Mouse (Mus musculus) layer of hippocampus, adult 9-11 months (tissue): ENCODE results near the gene 4632433K11Rik.
"Not testable (repeated sequence)": the region's sequence is repeated elsewhere in the genome, so short reads cannot be mapped to it uniquely, and the experiment has no call there.

ENCODE experiments used
- DNase-seq: peaks from one replicate; pipeline ENCODE4 v3.0.0; 2022

4632433K11Rik gene

DNA sequence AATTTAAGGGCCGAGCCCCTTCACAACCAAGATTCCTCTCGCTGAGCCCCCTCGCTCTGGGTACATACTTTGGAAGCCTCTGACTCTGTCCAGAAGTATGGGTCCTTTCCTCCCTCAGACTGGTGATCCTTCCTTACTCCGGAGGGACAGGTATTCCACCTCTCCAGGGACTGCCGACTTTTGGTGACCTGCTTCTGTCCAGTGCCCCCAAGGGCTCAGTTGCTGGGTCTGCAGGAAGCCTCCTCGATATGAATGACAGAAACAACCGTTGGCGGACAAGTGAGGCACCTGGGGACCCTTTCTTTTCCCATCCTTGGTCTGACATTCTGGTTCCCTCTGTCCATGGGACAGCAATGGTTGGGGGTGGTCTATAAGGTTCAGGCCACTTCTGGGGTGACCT lies 23.5 kb downstream of the 4632433K11Rik start:
- no peak for DNase-seq

DNA sequence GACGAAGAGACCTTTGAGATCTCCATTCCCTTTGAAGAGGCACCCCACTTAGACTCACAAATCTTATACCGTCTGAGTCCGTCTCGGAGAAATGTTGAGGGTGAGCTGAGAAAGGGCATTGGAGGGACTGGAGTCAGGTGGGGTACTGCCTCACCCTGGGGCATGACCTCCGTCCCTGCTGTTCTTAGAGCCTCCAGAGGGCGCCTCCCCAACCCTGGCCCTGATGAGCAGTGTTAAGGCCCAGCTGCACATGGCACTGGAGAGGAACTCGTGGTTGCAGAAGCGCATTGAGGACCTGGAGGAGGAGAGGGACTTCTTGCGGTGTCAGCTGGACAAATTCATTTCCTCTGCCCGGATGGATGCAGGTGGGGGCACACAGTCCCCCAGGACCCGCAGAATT lies 23.9 kb downstream of the 4632433K11Rik start:
- DNase-seq: peak; percentile 48

DNA sequence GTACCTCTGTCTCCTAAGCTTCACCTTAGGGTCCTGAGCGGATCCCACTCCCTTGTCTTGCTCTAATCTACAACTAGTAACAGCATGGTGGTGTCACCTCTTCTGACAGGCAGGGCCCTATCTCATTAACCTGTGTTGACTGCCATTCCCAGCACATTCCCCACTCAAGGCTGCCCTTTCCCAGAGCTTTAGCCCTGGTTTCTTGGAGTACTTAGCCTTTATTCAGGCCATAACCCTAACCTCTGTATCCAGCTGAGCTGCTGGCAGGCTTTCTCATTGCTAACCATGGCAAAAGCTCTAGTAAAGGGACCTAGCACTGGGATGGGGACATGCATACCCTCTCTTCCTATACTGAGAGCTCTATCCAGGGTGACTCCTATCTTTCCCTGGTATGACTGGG lies 24.7 kb downstream of the 4632433K11Rik start:
- no peak for DNase-seq

DNA sequence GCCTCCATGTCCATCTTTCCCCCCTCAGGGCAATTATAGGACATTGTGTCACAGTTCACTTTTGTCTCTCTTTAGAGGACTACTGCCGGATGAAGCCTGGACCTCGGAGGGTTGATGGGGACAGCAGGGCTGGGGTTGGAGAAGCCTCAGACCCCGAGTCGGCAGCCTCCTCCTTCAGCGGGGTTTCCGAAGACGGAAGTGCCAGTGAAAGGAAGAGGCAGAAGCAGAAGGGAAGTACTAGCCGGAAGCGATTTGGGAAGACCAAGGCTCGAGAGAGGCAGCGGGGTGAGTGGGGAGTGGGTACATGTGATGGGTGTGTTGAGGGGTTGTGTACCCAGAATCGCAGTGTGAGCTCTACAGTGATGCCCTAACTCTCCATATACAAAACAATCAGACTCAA lies 25.5 kb downstream of the 4632433K11Rik start:
- peak; percentile 10 for DNase-seq

DNA sequence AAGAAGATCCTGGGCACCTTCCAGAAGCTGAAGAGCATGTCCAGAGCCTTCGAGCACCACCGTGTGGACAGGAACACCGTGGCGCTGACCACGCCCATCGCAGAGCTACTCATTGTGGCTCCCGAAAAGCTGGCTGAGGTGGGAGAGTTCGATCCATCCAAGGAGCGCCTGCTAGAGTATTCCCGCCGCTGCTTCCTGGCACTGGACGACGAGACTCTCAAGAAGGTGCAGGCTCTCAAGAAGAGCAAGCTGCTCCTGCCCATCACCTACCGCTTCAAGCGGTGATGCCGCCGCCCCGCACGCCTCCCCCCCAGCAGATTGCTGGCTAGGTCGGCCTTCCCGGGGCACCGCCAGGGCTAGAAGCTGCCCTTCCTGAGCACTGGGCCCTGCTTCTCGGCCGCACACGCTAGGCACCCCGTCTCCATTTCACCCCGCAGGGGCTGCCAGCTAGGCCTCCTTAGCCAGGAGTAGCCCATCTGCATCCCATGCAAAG lies 26.4 kb downstream of the 4632433K11Rik start:
- DNase-seq: peak; percentile 84

DNA sequence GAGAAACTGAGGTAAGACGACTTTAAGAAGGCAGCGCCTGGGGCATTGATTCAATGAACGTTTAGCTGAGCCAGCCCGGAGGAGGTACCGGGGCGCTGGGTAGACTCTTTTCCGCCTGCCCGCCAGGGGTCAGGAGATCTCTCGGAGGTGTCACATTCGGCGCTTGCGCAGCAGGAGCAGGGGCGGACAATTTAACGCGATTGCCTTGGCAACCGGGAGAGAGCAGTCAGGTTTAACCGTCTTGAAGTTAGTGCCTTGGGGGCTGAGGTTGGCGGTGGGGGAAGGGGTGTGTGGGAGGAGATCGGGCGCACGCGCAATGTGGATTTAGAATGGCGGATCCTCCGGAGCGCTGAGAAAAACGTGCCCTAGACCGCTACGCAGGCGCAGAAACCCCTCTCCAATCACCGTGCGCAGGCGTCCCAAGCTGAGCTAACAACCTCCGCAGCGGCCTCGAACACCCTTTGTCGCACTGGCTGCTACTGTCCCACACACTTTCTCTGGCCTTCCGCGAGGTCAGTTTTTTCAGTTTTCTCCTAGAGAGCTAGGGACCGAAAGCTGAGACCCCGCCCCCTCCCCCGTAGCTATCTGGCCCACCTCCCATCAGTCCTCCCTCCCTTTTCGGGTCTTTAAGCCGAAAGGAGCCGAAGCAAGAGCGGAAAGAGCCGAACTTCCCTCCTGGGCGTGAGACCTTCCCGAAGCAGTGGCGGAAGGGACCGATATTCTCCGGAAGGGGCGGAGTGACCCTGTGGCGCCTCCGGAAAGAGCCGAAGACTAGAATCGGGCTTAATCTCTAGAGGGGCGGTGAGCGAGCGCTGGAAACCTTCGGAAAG lies 27.2 kb downstream of the 4632433K11Rik start:
- DNase-seq: peak; percentile 98

DNA sequence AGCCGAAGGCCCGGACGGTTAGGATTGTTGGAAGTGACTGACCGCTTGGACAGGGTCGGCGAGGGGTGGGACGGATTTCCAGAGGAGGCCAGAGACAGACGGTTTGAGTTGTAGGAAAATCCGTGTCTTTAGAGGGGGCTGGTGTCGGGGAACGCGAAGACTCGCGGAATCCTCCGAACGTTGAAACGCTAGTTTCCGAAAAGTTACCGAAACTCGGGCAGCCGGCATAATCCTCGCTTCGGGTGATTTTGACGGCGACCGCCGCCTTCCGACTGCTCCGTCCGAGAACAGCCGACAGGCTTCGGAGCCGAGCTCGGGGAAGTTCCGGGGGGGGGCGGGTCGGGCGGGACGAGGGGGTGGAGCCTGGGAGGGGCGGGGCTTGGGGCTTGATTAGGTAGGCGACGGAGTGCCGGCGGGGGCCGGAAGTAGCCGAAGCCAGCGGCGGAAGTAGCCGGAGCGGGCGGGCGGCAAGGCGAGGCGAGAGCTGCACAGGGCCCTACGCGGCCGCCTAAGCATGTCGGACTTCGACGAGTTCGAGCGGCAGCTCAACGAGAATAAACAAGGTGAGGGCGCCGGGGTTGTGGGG lies 27.9 kb downstream of the 4632433K11Rik start, which contains the start of gene U2af2:
Gene U2af2, plus strand, starts transcription at position 370 of the 586 bp plus-strand sequence.
- peak; percentile 94 for DNase-seq

DNA sequence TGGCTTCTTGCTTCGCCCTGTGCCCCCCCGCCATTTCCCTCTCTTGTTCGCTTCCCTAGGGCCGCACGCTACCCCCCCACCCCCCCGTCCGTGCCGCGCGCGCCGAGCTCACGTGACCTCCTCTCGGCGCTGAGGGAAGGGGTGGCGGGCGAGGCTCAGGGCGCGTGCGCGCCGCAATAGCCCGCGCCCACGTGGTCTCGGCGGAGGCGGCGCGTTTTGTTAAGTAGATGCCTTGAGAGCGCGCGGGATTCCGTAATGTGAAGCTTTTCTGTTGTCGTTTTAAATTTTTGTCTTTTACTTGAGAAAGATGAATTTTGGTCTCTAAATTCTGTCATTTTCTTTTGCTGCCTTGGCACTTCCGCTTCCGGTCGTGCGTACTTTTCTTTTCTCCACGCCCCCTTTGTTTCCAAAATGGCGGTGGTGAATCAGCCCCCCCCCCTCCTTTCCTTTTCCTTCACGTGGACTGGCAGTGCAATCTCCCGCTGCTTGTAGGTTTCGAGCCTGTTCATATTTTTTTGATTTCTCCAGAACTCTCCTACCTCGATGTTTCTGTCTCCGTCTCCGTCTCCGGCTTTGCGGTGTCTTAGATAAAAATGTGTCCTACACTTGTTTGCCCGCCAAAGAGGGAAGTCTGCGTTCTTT lies 28.6 kb downstream of the 4632433K11Rik start:
- no peak for DNase-seq

DNA sequence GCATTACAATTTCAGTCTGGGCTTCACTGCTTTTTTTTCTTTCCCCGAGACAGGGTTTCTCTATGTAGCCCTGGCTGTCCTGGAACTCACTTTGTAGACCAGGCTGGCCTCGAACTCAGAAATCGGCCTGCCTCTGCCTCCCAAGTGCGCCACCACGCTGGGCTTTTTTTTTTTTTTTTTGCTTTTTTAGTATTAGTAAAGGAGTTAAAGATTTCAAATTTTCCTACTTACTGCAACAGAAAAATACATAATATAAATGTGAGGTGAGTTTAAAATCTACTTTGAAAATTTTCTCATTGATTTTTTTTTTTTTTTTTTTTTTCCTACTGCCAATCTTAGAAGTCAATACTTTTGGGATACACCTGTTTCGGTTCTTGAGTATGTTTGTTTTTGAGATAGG lies 31.0 kb downstream of the 4632433K11Rik start:
- no peak for DNase-seq

DNA sequence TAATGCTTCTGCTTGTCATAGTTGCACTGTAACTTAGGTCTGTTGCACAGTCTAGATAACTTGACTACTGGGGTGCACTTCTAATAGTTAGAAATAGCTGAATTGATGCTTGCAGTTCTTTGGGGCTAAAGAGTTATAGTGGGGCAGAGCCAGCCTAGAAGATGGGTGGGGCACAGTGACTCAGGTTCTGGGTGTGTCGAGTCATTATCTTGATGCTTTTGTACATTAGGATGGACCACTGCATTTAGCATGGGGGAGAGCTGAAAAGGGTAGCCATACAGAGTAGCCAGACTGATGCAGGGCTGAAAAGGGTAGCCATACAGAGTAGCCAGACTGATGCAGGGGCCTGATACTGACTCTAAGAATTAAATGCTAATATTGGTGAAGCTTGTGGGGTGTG lies 39.7 kb downstream of the 4632433K11Rik start:
- DNase-seq: no peak

DNA sequence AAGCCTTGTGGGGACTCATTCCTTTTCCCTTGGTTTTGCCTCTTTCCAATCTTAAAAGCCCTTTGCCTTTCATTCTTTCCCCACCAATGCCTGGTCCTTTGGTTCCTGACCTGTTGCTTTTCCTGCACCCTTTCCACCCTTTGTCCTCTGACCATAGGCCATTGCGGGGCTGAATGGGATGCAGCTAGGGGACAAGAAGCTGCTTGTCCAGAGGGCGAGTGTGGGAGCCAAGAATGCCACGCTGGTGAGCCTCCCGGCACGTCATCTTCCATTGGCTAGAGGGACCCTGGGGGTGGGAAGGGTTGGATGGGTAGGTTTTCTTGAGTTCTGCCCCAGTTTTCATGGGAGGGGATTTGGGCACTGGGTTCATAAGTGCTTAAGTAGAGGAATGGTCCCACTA lies 41.1 kb downstream of the 4632433K11Rik start:
- no peak for DNase-seq

DNA sequence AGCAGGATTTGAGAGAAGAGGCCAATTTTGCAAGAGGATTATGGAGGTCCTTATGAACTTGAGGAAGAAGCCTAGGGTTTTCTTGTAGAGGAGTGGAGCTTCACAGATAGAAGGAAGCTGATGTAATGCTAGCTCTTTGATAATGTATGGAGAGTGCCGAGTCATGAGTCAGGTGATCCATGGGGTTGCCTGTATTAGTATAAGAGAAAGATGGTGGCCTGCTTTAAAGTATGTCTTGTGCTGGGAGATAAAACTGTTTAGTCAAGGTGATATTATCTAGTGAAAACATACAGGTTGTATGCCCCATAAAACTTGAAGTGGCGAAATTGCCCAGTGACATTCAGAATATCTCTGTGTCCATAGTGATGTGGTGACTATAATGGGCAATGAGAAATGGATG lies 43.0 kb downstream of the 4632433K11Rik start:
- no peak for DNase-seq

DNA sequence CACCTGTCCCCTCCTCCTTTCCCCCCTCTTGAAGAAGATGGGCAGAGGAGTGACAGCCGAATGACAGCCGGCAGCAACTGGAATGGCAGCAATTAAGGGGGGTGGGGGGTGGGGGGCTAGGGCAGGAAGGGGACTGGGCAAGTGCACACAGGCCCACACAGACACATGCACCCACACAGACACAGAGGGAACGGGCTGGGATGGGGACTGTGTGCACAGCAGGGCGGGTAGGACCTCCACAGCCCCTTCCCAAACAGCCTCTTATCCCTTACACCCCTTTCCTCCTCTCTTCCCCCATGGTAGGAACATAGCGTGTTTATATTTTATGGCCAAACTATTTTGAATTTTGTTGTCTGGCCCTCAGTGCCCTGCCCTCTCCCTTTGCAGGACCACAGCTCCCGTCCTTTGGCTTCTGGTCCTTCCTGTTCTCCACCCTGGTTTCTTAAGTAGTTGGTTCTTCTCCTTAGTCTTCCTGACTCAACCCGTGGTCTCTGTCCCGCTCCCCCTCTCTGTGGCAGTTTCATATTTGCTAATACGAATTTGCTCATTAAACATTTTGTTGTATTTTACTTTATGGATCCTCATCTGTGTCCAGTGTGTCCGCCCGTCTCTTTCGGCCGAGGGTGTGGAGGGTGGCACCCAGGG lies 45.6 kb downstream of the 4632433K11Rik start:
- not testable (repeated sequence) for DNase-seq

DNA sequence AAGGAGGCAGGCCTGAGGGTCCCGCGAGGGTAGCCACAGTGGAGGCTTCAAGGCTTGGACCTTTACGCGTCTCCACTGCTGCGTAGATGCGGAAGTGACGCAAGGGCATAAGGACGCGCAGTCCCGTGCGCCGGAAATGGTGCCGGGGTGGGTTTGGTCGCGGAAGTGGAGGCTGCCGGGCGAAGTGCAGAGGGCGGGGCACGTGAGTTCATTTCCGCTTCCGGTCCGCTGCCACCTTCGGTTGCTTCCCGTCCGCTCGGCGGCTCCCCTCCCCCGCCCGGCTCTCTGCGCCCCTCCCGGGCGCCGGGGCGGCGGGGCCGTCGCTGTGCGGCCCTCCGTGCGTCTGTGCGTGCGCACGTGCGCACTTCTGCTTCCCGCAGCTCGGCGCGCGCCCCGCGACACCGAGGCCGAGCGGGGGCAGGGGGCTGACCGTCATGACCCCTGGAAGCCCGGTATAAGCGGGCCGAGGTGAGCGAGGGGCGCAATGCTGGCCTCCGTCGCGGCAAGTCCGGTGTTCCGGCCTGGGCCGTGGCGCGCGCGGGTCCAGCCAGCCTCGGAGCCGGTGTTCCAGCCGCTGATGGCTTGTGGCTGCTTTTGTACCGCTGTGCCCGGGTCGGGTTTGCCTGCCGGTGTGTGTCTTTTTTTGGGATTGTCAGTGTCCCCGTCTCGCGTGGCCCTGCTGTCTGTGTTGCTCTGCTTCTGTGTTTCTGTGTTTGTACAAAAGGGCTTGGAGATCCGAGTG lies 46.3 kb downstream of the 4632433K11Rik start, which contains the start of gene Epn1:
Gene Epn1, plus strand, starts transcription at position 226 of the 742 bp plus-strand sequence.
- peak; percentile 95 for DNase-seq

DNA sequence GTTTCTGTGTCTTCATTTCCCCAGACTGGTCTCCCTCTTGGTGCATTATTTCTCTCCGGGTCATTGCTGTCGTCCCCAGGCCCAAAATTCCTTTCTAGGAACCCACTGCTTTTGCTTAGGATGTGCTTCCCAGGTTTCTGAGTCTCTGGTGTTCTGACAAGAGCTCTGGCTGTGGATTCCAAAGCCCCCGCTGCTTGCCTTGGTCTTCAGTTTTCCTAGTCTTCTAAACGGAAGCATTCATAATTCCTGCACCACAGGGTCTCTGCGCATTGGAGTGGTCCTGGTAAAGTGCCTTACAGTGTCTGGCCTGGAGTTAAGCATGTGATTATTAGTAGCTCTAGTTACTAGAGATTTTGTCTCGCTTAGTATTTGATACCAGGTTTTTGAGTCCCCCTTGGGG lies 46.9 kb downstream of the 4632433K11Rik start:
- DNase-seq: no peak

DNA sequence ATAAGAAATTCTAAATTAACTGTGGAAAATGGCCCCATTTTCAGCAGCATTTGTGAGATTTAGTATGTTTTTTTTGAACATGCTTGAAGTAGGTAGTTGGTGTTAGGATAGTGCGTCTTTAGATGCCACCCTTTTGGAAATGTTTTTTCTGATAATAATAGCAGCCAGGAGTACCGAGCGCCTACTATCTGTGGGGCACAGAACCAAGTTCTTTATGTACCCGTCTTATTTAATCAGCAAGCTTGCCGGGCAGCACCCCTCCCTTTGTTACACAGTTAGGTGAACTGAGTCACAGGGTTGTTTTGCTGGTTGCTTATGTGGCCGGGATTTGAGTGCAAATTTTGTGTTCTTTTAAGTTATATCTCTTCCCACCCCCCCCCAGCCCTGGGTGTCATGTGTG lies 47.3 kb downstream of the 4632433K11Rik start:
- DNase-seq: no peak

DNA sequence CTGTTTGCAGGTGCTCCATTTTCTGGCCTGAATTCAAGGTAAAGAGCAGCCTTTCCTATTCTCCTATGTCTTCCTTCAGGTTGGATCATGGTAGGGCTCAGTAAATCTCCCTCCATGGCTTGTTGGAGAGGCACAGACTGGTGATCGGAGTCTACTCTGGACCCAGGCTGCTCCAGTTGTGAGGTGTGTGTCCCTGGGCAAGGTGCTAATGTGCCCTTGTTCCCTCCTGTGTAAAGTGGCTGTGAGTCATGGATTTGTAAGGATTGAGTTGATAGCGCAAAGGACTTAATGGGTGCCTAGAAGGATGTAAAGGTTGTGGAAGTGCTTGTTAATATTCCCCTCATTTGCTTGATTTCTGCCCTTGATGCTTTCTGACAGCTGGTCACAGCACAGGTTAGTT lies 48.0 kb downstream of the 4632433K11Rik start:
- no peak for DNase-seq

DNA sequence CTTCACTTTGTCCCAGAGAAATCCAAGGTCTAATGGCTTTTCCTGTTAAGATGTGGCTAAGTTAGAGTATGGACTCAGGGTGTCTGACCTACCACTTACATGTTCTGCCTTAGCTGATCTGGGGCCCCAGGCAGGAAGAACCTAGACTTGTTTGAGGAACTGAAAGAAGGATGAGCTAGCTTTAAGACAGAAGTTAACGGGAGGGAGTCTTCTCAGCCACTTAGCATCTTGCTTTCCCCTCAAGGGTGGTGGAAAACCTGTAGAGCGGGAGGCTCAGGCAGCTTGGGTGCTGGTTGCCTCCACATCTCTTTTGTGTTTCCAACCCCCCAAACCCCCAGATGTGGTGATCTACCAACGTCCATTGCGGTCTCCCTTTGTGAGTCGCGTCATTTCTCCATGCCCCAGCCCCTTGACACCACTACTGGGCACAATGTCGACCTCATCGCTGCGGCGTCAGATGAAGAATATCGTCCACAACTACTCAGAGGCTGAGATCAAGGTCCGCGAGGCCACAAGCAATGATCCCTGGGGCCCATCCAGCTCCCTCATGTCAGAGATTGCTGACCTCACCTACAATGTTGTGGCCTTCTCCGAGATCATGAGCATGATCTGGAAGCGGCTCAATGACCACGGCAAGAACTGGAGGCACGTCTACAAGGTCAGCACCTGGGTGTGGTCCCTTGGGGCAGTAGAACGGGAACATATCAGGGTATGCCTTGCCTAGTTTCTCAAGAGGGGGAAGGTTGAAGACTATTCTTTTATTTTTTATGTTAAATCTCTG lies 49.6 kb downstream of the 4632433K11Rik start:
- DNase-seq: no peak
